Mouse (Mus musculus) layer of hippocampus, postnatal 14 days (tissue): Measurements from ENCODE around the gene Dync1h1. TPM values are rescaled to one million over a fixed set of nuclear protein-coding genes. Genes with fewer than 3 reads are reported as not detected.

Experiments
- DNase-seq, 2 experiments: peaks; one replicate each; pipeline ENCODE4 v3.0.0; 2021 to 2022; ENCODE audit warnings: low spot score in 2 of 2, mixed read lengths in 1 of 2
- long read RNA-seq, 2 experiments: library from polyadenylated mRNA; stranded (forward); transcript quantifications; one replicate each; pipeline ENCODE4 v2.0.0; 2021
- total RNA-seq, 2 experiments: library from RNA; stranded (reverse); gene quantifications; 2 replicates each; pipeline ENCODE4 v1.2.3; 2021

Gene Dync1h1
- 100 to 1,000 TPM; 301 to 319 TPM for total RNA-seq
- long read RNA-seq, experiment 1, full-length matches to known transcripts, result 1 of 74 reads
- long read RNA-seq, experiment 1, partial matches to known transcripts, result 65 of 74 reads
- long read RNA-seq, experiment 1, other reads (novel, unspliced or antisense), result 8 of 74 reads
- long read RNA-seq, experiment 2, partial matches to known transcripts, result 67 of 72 reads
- long read RNA-seq, experiment 2, other reads (novel, unspliced or antisense), result 5 of 72 reads

DNA sequence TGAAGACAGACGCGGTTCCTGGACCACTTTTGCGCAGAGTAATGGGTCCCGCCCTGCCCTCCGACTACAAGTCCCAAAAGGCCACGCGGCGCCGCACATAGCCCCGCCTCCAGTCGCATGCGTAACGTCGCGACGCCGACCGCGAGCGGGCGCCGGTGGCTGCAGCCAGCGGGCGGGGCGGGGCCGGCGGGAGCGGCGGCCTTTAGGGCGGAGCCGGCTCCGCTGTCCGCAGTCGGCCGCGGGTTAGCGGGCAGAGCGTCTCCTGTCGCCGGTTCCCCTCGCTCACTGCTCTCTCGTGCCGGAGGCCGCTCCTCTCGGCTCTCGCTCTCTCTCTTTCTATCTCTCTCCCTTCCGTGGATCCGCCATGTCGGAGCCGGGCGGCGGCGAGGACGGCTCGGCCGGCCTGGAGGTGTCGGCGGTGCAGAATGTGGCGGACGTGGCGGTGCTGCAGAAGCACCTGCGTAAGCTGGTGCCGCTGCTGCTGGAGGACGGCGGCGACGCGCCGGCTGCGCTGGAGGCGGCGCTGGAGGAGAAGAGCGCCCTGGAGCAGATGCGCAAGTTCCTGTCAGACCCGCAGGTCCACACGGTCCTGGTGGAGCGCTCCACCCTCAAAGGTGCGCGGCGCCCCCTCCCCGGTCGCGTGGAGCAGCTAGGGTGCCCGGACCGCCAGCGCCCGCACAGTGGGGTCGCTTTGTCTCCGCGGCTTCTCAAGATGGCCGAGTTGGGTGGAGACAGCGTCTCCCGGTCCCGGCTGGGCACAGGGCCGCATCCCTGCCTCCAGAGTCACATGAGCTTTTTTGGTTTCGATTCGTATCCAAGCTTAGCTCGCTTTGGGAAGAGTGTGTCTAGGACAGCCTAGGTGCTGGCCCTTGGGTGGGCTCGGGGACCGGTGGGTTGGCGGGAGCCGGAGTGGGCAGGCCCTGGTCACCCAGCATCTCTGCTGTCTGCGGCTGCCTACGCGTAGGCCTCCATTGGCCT is at the start of gene Dync1h1:
TSS of gene Dync1h1 (plus strand) at position 212 of the 978 bp plus-strand sequence.
- DNase-seq, result peak; percentile 84 to 94

GRCm38 (mm10) chr12:110552113-110552512 is 49.1 kb upstream of the Dync1h1 start:
- no peak for DNase-seq

DNA sequence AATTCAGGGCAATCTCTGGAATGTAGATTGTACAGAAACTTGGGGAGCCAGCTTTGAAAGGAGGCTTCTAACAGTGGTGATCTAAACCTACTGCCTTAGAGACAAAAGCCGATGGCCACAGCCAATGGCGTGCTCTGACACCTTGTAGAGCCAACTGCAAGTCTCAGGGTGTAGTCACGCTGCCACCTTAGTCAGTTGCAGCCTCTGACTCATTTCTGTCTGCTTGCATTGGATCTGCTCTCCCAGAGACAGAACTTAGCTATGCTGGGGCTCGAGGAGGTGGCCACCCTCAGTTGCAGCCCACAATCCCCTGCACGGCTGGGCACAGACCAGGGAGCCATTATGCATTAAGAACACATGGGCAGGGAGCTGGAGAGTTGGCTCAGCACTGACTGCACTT is 47.9 kb upstream of the Dync1h1 start:
- DNase-seq, result no peak

GRCm38 (mm10) chr12:110555536-110556240 is 45.6 kb upstream of the Dync1h1 start:
- no peak for DNase-seq

DNA sequence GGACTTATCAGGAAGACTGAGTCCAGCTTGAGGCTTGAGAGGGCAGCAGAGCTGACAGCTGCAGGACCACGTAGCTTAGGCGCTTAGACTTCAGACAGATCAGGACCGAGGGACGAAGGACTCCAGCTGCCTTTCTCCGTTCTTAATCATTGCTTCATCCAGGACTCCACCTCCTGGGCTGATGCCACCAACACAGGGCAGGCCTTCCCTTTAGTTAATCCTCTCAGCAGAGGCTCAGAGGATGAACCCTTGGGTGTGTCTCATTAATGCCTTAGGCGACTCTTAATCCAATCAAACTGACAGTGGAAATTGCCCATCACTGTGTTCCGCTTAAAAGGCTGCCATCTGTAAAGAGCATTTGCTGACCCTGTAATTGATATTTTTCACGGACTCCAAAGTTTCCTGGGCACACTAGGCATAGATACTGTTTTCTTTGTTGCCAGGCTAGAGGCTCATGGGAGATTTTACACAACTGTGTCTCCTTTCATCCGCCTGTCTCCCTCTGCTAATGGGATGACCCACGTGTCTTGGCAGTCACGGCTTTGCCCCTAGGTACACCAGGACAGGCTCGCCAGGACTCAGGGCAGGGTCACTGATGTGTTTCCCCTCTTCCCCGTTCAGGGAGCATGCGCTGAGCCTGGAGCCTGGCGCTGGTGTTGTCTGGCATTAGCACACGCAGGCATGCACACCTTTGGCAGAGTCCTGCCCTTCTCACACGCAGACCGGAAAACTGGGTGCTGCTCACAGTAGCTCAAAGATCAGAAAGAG is 44.2 kb upstream of the Dync1h1 start:
- DNase-seq, result no peak

GRCm38 (mm10) chr12:110558175-110558574 is 43.1 kb upstream of the Dync1h1 start:
- no peak for DNase-seq

- DNase-seq, result no peak
These were observed 37.9 kb upstream of the Dync1h1 start for GRCm38 (mm10) chr12:110563383-110563782.

DNA sequence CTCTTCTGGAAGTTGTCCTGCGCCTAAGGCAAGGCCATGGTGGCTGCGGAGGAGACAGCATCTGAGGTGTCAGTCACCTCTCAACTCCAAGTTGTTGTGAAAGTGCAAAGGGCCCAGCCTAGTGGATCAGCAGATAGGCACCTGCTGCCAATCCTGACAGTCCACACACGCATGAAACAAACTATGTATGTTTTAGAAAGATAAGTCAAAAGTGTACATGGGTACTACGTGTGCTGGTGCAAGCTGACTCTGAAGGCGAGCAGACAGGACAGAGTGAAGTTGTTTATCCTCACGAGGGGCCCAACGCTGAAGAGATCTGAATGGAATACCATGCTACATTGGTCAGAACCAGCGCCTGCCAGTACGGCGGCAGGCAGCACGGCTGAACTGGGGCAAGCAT is 36.4 kb upstream of the Dync1h1 start:
- DNase-seq, result no peak

GRCm38 (mm10) chr12:110566366-110566765 is 34.9 kb upstream of the Dync1h1 start:
- DNase-seq, result no peak

GRCm38 (mm10) chr12:110571050-110571449 is 30.2 kb upstream of the Dync1h1 start:
- no peak for DNase-seq

DNA sequence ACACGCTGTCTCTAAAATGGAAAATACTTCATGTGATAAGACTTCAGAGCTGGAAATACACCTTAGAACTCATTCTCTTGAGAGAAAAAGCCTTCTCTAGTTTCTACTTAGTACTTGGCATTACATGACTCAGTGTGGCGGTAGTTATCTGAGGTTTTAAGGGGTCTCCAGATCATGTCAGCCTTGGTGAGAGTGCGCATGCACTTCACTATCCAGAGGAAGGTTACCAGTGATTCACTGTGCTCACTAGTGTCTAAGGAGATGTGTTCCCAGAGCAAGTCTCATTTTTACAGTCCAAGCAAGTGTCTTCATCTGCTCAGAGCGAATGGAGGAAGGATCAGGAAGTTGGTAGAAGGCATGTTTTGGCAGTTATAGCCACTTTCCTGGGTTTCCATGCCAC is 28.9 kb upstream of the Dync1h1 start:
- no peak for DNase-seq

DNA sequence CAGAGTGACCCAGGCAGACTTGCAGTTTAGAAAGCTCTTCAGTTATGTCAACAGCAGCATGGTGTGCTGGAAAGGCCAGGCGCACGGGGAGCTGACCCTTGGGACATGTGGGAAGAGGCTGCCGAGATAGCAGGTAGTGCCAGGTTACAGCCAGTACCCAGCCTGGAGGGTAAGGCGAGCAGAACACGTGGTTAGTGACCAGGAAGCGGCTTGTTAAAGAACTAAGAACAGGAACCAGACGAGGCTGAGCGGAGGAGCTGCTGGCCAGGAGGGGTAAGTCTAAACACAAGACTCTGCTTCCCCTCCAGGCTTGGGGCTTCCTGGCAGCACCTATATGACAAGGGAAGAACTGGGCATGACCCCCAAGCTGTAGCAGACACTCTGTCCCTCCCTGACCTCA is 27.6 kb upstream of the Dync1h1 start:
- no peak for DNase-seq

- no peak for DNase-seq
These were observed 25.3 kb upstream of the Dync1h1 start for GRCm38 (mm10) chr12:110575926-110576325.

- no peak for DNase-seq
These were observed 22.9 kb upstream of the Dync1h1 start for GRCm38 (mm10) chr12:110578333-110578732.

GRCm38 (mm10) chr12:110588622-110589021 is 12.6 kb upstream of the Dync1h1 start:
- no peak for DNase-seq

DNA sequence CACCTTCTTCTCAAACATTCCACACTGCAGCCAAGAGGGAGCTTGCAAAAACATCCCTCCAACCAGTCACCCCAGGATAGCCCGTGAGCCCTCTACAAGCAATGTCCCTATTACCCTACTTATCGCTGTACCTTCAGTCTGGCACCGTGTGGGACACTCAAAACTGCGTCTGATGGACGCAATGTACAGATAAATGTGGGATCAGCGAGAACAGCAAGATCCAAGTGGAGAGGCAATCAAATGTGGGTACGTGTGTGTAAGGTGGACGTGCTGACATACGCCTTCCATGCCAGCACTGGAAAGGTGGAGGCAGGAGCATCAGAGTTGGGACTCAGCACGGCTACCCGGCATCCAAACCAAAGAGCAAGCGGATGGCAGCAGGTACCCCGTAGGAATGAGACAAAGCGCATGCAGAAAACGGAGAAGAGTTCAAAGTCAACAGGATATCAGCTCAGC is 10.4 kb upstream of the Dync1h1 start:
- DNase-seq, result no peak

DNA sequence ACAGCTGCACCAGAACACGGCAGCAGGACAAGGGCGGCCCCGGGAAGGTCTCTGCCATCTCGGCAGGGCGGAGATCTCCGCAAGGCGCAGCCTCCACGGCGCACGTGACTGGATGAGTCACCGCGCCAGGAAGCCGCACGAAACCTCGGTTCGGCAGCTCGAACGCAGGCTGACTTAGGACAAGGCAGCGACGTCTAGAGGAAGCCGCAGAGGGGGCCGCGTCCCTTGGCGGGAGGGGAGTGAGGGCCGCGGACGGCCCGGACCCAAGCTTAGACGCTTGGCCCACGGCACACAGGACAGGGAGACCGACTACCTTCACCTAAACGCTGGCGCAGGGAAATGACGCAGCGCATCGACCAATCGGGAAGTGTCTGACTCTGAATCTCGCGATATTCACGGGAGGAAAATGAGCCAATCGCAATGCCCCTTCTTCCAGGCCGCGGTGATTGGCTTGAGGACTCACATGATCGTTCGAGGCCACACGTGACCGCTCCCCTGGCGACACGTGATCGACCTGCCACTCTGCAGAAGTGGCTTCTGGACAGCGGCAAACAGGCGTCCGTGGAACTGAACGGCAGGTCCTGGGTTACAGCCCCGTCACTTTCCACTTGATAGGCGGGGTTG is 9.9 kb upstream of the Dync1h1 start:
- DNase-seq, result peak; percentile 99 to 100

DNA sequence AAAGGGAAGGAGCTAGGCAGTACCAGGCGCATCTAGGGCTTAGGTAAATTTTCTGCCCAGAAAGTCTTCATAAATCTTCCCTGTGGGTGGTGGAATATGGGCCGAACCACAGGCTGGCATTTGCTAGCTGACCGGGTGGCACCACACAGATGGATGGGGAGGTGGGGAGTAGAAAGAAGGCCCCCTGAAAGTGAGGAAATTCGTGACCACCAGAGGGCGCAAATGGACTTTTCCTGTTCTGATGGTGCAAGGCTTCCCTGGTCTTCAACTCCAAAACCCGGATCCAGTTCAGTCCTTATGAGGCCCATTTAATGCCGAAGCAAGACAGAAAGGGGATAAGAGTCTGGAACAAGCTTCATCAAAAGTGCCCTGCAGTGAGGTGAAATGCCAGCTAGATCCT is 2.7 kb upstream of the Dync1h1 start:
- DNase-seq, result peak; percentile 75 to 80

DNA sequence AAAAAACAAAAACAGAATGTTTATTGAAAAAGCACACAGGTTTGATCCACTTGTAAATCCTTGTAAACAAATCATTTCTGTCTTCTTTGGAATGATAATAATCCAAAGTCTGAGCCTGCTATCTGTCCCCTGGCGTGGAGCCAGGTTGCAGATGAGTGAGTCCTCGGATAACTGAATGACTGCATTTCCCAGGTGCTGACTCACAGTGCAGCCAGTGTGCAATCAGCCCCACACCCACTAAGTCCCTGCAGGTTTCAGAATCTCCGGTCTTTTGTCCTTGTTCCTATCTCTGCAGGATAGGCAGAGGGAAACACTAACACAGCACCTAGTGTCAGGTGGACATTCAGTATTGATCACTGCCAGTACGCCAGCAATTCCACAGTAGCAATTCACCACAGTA is 1.5 kb upstream of the Dync1h1 start:
- no peak for DNase-seq

GRCm38 (mm10) chr12:110600225-110600991 is 844 bp upstream of the Dync1h1 start:
- peak; percentile 14 to 47 for DNase-seq
